Mouse (Mus musculus): ENCODE results near the gene 9530068E07Rik. TPM values are rescaled to one million over a fixed set of nuclear protein-coding genes. Genes with fewer than 3 reads are reported as not detected.

9530068E07Rik gene
- total RNA-seq, 1 experiment from 2014 or later, result 60.3 TPM

DNA sequence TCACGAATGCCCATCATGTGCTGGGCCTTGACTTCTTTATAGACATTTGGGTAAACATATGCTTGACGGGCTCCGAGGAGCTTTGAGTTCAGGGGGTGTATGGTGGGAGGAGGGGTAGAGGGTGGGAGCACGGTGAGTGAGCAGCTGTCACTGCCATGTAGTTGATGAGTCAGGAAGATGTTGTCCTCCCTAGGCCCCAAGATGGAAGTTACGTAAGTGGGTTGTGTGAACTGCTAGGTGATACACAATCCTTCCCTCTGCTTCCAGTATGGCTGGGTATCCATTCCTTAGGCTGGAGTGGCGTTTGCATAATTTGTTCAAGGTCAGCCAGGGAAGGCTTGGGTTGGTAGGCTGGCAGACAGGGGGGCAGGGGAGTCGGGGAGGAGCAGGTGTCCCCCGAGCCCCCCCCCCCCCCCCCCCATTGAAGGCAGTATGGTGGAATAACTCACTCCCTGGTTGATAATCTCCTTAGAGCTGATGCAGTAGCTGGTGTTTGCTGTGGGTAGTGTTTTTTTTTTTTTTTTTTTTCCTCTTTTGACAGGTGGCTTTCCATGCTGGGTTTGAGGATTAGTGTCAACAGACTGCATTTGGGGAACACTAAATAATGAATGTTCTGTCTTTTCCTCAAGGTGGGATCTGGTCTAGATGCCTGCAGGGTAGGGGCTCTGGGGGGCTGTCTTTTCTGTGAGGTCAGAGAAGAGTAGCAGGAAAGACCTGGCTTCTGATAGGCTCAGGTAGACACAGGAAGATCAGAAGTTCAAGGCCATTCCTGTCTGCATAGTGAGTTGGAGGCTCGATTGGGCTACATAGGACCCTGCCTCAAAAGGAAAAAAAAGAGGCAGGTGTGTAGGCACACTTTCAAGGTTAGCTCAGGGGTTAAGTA is 26.7 kb upstream of the 9530068E07Rik start:
- no peak for ATAC-seq (ENCODE audit: extremely low read depth, insufficient number of reproducible peaks, low FRiP score, poor library complexity, severe bottlenecking)

GRCm38 (mm10) chr11:52370135-52370452 is 26.1 kb upstream of the 9530068E07Rik start:
- ATAC-seq (ENCODE audit: extremely low read depth, insufficient number of reproducible peaks, low FRiP score, poor library complexity, severe bottlenecking), result no peak

DNA sequence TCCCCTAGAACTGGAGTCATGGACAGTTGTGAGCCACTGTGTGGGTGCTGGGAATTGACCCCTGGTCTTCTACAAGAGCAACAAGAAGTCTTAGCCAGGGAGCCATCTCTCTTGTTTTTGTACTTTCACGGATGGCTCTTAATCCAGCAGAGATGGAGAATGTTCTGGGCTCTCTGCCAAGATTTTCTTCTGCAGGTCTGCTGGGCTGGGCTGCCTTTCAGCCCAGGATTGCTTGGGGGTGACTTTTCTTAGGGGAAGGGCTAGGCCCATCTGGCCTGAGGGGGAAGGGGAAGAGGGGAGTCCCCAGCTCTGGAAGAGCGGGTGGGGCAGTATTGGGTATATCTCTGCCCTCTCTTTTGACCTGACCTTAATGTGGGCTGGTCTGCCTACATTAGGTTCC is 25.7 kb upstream of the 9530068E07Rik start:
- ATAC-seq (ENCODE audit: extremely low read depth, insufficient number of reproducible peaks, low FRiP score, poor library complexity, severe bottlenecking), result no peak

DNA sequence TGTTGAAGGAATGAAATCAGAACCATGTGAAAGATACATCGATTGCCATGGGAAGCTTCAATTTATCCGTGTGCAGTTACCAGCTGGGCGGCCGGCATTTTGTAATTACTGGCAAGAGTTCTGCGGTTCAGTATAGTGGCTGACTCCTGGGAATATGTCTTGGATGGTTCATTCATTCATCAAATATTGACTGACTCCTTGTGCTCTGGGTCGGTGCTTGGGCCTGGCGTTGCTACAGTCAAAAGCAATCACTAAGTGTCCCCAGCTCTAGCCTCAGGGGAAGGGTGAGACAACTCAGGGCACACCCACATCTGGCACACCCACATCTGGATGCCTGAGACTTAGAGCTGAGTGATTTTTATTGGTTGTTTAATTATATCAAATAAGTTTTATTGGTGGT is 22.4 kb upstream of the 9530068E07Rik start:
- ATAC-seq (ENCODE audit: extremely low read depth, insufficient number of reproducible peaks, low FRiP score, poor library complexity, severe bottlenecking), result no peak

GRCm38 (mm10) chr11:52374340-52374739 is 21.9 kb upstream of the 9530068E07Rik start:
- ATAC-seq (ENCODE audit: extremely low read depth, insufficient number of reproducible peaks, low FRiP score, poor library complexity, severe bottlenecking), result peak; percentile 76

DNA sequence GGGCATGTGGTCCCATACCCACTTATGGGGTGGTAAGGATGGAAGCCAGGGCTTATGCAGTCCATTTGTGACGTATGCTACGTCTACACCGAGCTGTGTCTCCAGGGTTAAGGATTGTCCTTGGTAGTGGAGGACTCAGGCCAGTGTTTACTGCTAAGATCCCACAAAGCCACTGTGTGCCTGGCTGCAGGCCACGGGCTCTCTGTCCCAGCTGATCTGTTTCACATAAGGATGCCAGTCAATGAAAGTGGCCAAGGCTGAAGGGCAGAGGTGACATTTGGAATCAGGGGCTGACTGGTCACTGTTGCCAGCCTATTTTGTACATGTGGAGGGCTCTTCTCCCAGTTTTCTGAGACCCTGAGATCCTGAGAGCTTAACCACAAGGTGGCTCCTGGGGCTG is 18.6 kb upstream of the 9530068E07Rik start:
- ATAC-seq (ENCODE audit: extremely low read depth, insufficient number of reproducible peaks, low FRiP score, poor library complexity, severe bottlenecking), result no peak

DNA sequence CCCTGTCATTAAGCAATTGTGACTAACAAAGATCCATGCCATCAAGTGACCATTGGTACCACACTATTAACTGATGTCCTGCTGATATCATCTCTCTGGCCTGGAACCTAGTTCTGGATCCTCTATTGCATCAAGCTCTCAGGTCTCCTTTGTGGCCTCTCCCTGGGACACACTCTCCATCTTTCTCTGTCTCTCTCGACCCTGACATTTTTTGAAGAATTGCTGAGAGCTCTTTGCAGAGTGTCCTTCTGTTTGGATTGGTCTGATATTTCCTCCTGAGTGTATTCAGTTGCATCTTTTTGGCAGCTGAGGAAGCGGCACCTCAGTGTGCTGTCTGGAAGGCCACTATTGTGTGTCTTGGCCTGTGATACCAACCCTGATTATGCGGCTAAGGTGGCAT is 17.0 kb upstream of the 9530068E07Rik start:
- ATAC-seq (ENCODE audit: extremely low read depth, insufficient number of reproducible peaks, low FRiP score, poor library complexity, severe bottlenecking), result no peak

DNA sequence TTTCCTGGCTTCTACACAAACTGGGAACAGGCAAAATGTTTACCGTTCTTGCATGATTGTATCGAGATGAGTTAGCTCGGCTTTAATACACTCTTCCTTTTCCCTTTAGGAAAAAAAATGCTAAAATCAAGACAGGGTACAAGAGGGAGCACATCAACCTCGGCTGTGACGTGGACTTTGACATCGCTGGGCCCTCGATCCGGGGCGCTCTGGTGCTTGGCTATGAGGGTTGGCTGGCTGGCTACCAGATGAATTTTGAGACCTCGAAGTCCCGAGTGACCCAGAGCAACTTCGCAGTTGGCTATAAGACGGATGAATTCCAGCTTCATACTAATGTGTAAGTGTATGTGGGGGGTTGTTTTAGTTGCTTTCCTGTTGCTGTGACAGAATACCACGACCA is 12.5 kb upstream of the 9530068E07Rik start:
- ATAC-seq (ENCODE audit: extremely low read depth, insufficient number of reproducible peaks, low FRiP score, poor library complexity, severe bottlenecking), result no peak

- no peak for ATAC-seq (ENCODE audit: extremely low read depth, insufficient number of reproducible peaks, low FRiP score, poor library complexity, severe bottlenecking)
Measured at GRCm38 (mm10) chr11:52384667-52385066, 11.6 kb upstream of the 9530068E07Rik start.

DNA sequence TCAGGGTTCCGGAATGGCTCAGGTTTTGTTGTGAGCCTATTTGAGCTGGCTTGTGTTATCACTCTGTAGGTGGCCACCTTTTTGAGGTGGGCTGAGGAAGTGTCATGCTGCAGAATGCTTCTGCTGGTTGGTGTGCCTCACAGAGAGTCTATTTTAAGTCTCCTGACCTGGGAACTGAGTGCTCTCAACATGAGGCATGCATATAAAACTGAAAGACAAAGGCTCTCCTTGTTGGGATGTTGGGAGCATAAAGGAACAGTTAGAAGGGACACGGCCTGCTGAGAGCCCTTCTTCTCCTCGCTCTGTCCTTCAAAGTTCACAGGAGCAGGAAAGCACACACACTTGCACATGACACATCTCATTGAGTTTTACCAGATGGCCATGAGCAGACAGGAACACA is 9.3 kb upstream of the 9530068E07Rik start:
- ATAC-seq (ENCODE audit: extremely low read depth, insufficient number of reproducible peaks, low FRiP score, poor library complexity, severe bottlenecking), result no peak

DNA sequence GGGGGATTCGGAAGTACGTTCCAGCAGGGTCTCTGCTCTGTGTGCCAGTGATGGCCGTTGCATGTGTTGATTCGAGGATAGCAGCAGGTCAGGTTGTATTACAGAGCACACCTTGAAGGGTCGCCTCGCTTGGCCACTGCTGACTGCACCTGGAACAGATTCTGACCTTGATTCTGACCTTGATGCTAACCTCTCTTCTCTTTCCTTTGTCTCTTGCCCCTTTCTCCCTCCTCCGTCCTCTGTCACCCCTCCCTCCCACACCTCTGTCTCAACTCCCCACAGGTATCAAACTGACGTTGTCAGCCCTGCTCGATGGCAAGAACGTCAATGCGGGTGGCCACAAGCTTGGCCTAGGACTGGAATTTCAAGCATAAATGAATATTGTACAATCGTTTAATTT is 8.1 kb upstream of the 9530068E07Rik start:
- no peak for ATAC-seq (ENCODE audit: extremely low read depth, insufficient number of reproducible peaks, low FRiP score, poor library complexity, severe bottlenecking)

- 0 out of 2 replicates have a peak, but pooled peaks have one; percentile 39 for ATAC-seq (ENCODE audit: extremely low read depth, insufficient number of reproducible peaks, low FRiP score, poor library complexity, severe bottlenecking)
Measured at GRCm38 (mm10) chr11:52388979-52389378, 7.2 kb upstream of the 9530068E07Rik start.

- ATAC-seq (ENCODE audit: extremely low read depth, insufficient number of reproducible peaks, low FRiP score, poor library complexity, severe bottlenecking), result peak; percentile 51; the same call in 1 of the 2 replicates
Measured at GRCm38 (mm10) chr11:52389933-52390332, 6.3 kb upstream of the 9530068E07Rik start.

DNA sequence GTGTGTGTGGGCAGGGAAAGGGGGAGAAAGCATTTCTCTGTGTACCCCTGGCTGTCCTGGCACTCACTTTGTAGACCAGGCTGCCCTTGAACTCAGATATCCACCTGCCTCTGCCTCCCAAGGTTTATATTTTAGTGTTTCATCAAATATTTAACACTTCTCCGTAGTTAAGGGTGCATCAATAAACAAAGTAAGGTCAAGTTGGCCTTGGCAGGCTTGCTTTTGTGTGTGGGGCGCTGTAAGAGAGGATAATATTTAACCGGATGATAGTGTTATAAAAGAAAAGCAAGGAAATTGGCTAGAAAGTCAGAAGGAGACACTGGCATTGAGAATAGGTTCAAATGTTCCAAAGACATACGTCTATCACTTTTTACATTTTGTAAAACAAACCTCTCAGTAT is 1.7 kb upstream of the 9530068E07Rik start:
- no peak for ATAC-seq (ENCODE audit: extremely low read depth, insufficient number of reproducible peaks, low FRiP score, poor library complexity, severe bottlenecking)

DNA sequence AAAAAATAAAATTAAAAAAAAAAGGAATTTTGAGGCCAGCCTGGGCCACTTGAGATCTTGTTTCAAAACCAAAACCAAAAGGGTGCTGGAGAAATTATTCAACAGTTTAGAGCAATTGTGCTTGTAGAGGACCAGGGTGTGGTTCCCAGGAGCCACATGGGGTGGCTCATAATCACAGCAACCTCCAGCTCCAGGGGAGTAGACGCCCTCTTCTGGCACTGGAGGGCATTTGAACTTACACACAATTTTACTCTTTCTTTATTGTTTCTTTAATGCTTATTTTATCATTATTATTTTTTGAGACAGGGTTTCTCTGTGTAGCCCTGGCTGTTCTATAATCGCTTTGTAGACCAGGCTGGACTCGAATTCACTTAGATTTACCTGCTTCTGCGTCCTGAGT is 885 bp upstream of the 9530068E07Rik start:
- no peak for ATAC-seq (ENCODE audit: extremely low read depth, insufficient number of reproducible peaks, low FRiP score, poor library complexity, severe bottlenecking)

DNA sequence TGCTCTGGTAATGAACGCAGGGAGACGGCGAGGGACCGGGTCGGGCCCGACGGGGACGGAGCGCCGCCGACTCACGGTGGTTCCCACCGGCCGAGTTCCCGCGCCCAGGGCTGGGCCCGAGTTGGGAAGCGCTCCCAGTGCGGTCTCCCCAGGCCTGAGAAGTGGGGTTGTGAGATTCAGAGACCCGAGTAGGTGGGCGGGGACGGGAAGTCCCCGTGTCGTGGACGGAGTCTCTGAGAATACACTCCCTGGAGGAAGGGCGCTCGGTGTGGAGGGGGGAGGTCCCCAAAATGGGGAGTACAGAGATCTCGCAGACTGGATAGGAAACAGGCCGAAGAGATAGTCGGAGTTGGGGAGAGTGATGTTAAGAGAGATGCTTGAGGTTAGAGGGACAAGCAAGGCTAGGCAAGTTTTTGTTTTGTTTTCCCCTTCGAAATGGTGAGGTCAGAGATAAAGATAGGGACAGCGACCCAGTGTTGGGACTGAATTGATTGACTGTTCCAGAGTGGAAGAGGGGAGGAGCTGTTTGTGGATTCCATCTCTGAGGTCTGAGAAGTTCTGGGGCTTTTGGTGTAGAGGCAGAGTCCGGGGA is 465 bp downstream of the 9530068E07Rik start:
- peak; percentile 28; the same call in 1 of the 2 replicates for ATAC-seq (ENCODE audit: extremely low read depth, insufficient number of reproducible peaks, low FRiP score, poor library complexity, severe bottlenecking)

GRCm38 (mm10) chr11:52397385-52397987 is 1.3 kb downstream of the 9530068E07Rik start:
- no peak for ATAC-seq (ENCODE audit: extremely low read depth, insufficient number of reproducible peaks, low FRiP score, poor library complexity, severe bottlenecking)

DNA sequence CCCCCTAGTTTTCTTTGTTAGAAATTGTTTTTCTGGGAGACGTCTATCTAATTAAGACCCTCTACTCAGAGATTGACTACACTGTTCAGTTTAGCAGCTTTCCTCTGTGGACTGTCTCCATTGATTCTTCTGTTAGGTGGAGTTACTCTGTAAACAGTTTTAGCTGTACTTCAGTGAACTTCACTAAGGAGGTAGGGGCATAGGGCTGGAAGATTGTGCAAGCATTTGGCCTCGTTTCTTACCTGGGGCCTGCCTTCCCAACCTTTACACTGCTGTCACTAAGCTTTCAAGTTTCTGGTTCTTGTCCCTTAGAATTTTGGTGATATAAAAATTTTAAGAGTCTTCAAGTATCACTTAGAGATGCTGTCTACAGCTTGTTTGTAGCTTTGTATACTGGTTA is 5.2 kb downstream of the 9530068E07Rik start:
- no peak for ATAC-seq (ENCODE audit: extremely low read depth, insufficient number of reproducible peaks, low FRiP score, poor library complexity, severe bottlenecking)

- ATAC-seq (ENCODE audit: extremely low read depth, insufficient number of reproducible peaks, low FRiP score, poor library complexity, severe bottlenecking), result no peak
Measured at GRCm38 (mm10) chr11:52402566-52402965, 6.3 kb downstream of the 9530068E07Rik start.

DNA sequence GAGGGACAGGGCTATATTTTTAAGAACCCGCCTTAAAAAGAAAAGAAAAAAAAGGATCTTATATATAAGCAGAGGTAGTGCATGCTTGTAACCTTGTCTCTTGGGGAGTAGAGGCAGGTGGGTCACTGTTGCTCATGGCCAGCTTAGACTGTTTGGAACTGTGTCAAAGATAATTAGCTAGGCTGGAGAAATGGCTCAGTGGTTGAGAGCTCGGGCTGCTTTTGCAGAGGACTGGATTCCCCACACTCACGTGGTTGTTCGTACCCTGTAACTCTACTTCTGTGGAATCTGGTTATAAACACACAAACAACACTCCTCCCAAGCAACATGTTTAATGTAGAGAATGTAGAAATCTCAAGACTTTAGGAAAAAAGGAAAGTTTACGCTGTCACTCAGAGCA is 8.0 kb downstream of the 9530068E07Rik start:
- ATAC-seq (ENCODE audit: extremely low read depth, insufficient number of reproducible peaks, low FRiP score, poor library complexity, severe bottlenecking), result no peak
